ENCODE assay signal across 14 mouse cellular contexts in genomic region chr9:58303115-58303514, GRCm38 (mm10). TPM values are rescaled to one million over a fixed set of nuclear protein-coding genes. Genes with fewer than 3 reads are reported as not detected.
DNase-seq lines count a peak whose midpoint lies in the region; ATAC-seq and TF ChIP-seq lines count a peak whose summit lies in the region.
"Had no signal": no experiment of that assay in that cellular context is flagged by ENCODE, and none has a peak within 500 bp of the region (broad histone marks: within the 10 kb centered on the region; RNA-seq: fewer than 3 reads in every experiment).

No protein-coding gene starts in this region.

- no peak for DNase-seq in gastrocnemius, adult 2 months
- no peak for DNase-seq in gastrocnemius, postnatal 14 days
- no peak for DNase-seq in lung, postnatal 4 days
- DNase-seq in embryo, embryonic 9.5 days (ENCODE audit: extremely low spot score), result no peak
- DNase-seq: cerebellum, adult 11 months; gastrocnemius, postnatal 25 days had no signal

- WGBS in intestine, embryonic 16.5 days, result 59% methylated on average over 5 of the region's 5 CpGs
- 60% methylated on average over 5 of the region's 5 CpGs for WGBS in intestine, postnatal 0 days
- WGBS in lung, embryonic 16.5 days, result 58% methylated on average over 5 of the region's 5 CpGs
- 67% methylated on average over 5 of the region's 5 CpGs for WGBS in stomach, embryonic 15.5 days

- H3K27ac ChIP-seq in gastrocnemius, adult 2 months, result peak overlapping the region; percentile 72
- H3K27ac ChIP-seq in intestine, embryonic 16.5 days (ENCODE audit: low read length), result 0 out of 2 replicates have a peak overlapping the region, but pooled peaks have one; percentile 71
- no peak overlapping the region for H3K27ac ChIP-seq in intestine, postnatal 0 days (ENCODE audit: low read depth, low read length)
- peak overlapping the region; percentile 83 for H3K27ac ChIP-seq in lung, embryonic 16.5 days (ENCODE audit: low read length)
- peak overlapping the region; percentile 49 for H3K27ac ChIP-seq in stomach, embryonic 15.5 days
- H3K27ac ChIP-seq: neural tube, embryonic 12.5 days had no signal

- intact Hi-C loops in gastrocnemius, adult 2 months (cut with DNase I), result no loop called here
- intact Hi-C loops in gastrocnemius, postnatal 14 days (cut with DNase I; ENCODE audit: low total_unique reads), result no loop called here

- no peak overlapping the region for H3K9ac ChIP-seq in intestine, embryonic 16.5 days (ENCODE audit: low read depth, low read length)
- no peak overlapping the region for H3K9ac ChIP-seq in intestine, postnatal 0 days (ENCODE audit: low read depth, low read length)
- no peak overlapping the region for H3K9ac ChIP-seq in lung, embryonic 16.5 days (ENCODE audit: low read length)
- H3K9ac ChIP-seq in stomach, embryonic 15.5 days, result no peak overlapping the region
- H3K9ac ChIP-seq: neural tube, embryonic 12.5 days had no signal

- H3K4me1 ChIP-seq in intestine, embryonic 16.5 days (ENCODE audit: control insufficient read depth, insufficient read depth, low read length), result peaks cover 26% of the 10 kb centered on the region
- no peaks in the 10 kb centered on the region for H3K4me1 ChIP-seq in intestine, postnatal 0 days (replicated peaks; ENCODE audit: control insufficient read depth, insufficient read depth, low read length)
- peaks cover 49% of the 10 kb centered on the region for H3K4me1 ChIP-seq in lung, embryonic 16.5 days (replicated peaks; ENCODE audit: control insufficient read depth, insufficient read depth, low read length)
- H3K4me1 ChIP-seq in stomach, embryonic 15.5 days, result peaks cover 60% of the 10 kb centered on the region

- H3K9me3 ChIP-seq in intestine, embryonic 16.5 days (ENCODE audit: control insufficient read depth, low read length), result no peaks in the 10 kb centered on the region
- no peaks in the 10 kb centered on the region for H3K9me3 ChIP-seq in intestine, postnatal 0 days (ENCODE audit: control insufficient read depth)
- no peaks in the 10 kb centered on the region for H3K9me3 ChIP-seq in lung, embryonic 16.5 days (ENCODE audit: control insufficient read depth, low read length)
- H3K9me3 ChIP-seq in stomach, embryonic 15.5 days, result no peaks in the 10 kb centered on the region
- H3K9me3 ChIP-seq: neural tube, embryonic 12.5 days had no signal

- no peak; the same call in 1 of the 2 replicates for TF ChIP-seq CTCF in gastrocnemius, adult 2 months (IDR thresholded peaks at IDR 0.05)
- no peak for TF ChIP-seq CTCF in intestine, postnatal 0 days (IDR thresholded peaks at IDR 0.05; ENCODE audit: low read depth)

- H3K4me2 ChIP-seq in intestine, embryonic 16.5 days (ENCODE audit: low read depth, low read length), result no peak overlapping the region
- H3K4me2 ChIP-seq in intestine, postnatal 0 days (replicated peaks; ENCODE audit: low read depth), result no peak overlapping the region
- no peak overlapping the region for H3K4me2 ChIP-seq in lung, embryonic 16.5 days (ENCODE audit: low read depth, low read length)
- H3K4me2 ChIP-seq in stomach, embryonic 15.5 days, result no peak overlapping the region
- H3K4me2 ChIP-seq: neural tube, embryonic 12.5 days had no signal

- H3K4me3 ChIP-seq in gastrocnemius, adult 2 months, result peak overlapping the region; percentile 2; the same call in 1 of the 2 replicates
- H3K4me3 ChIP-seq in intestine, embryonic 16.5 days (ENCODE audit: low read length), result no peak overlapping the region
- H3K4me3 ChIP-seq in intestine, postnatal 0 days (ENCODE audit: low read depth, low read length), result no peak overlapping the region
- no peak overlapping the region for H3K4me3 ChIP-seq in lung, embryonic 16.5 days (ENCODE audit: low read length)
- no peak overlapping the region for H3K4me3 ChIP-seq in stomach, embryonic 15.5 days (replicated peaks)
- H3K4me3 ChIP-seq: neural tube, embryonic 12.5 days had no signal

- no peak for ATAC-seq in intestine, embryonic 16.5 days
- no peak for ATAC-seq in intestine, postnatal 0 days
- peak; percentile 8; the same call in 1 of the 2 replicates for ATAC-seq in lung, embryonic 16.5 days (ENCODE audit: low read depth)
- ATAC-seq in stomach, embryonic 15.5 days (ENCODE audit: insufficient read depth, low FRiP score, low read depth), result no peak
- ATAC-seq: forebrain, embryonic 16.5 days; Patski had no signal

- H3K36me3 ChIP-seq in intestine, embryonic 16.5 days (ENCODE audit: control insufficient read depth, insufficient read depth, low read length), result no peaks in the 10 kb centered on the region
- H3K36me3 ChIP-seq in intestine, postnatal 0 days (ENCODE audit: control insufficient read depth, insufficient read depth), result no peaks in the 10 kb centered on the region
- H3K36me3 ChIP-seq in lung, embryonic 16.5 days (ENCODE audit: control insufficient read depth, insufficient read depth, low read length), result no peaks in the 10 kb centered on the region
- H3K36me3 ChIP-seq in stomach, embryonic 15.5 days, result no peaks in the 10 kb centered on the region
- H3K36me3 ChIP-seq: neural tube, embryonic 12.5 days had no signal

- H3K27me3 ChIP-seq in intestine, embryonic 16.5 days (replicated peaks; ENCODE audit: control insufficient read depth, insufficient read depth, low read length), result no peaks in the 10 kb centered on the region
- no peaks in the 10 kb centered on the region for H3K27me3 ChIP-seq in intestine, postnatal 0 days (replicated peaks; ENCODE audit: control insufficient read depth, insufficient read depth, low read length)
- no peaks in the 10 kb centered on the region for H3K27me3 ChIP-seq in lung, embryonic 16.5 days (ENCODE audit: control insufficient read depth, insufficient read depth, low read depth, low read length)
- no peaks in the 10 kb centered on the region for H3K27me3 ChIP-seq in stomach, embryonic 15.5 days (replicated peaks)
- H3K27me3 ChIP-seq: neural tube, embryonic 12.5 days; Patski had no signal

RNA-seq across cellular contexts. Expression of gene Loxl1, which starts 9.9 kb away (rescaled TPM):
- total RNA-seq in gastrocnemius, adult 2 months (2021), result 10 to 100 TPM; 10.6 to 17.9 TPM
- 10 to 100 TPM; 29.2 to 46.7 TPM for total RNA-seq in gastrocnemius, postnatal 14 days (2021)
- 19.1 and 24.5 TPM in 2 replicates for polyA plus RNA-seq in intestine, embryonic 16.5 days (2015; fragmentation: Nextera tagmentation; extraction: Ambion mirVana)
- 21.6 and 23.8 TPM in 2 replicates for polyA plus RNA-seq in intestine, postnatal 0 days (2015; fragmentation: Nextera tagmentation; extraction: Ambion mirVana)
- 38.6 and 42.4 TPM in 2 replicates for polyA plus RNA-seq in lung, embryonic 16.5 days (2015; fragmentation: Nextera tagmentation; extraction: Ambion mirVana)
- 42.1 and 49.2 TPM in 2 replicates for polyA plus RNA-seq in stomach, embryonic 15.5 days (2015; fragmentation: Nextera tagmentation; extraction: Ambion mirVana)
- total RNA-seq: megakaryocyte progenitor cell, adult 5-6 weeks had no signal

RNA-seq across cellular contexts. Expression of gene Stoml1, which starts 50.2 kb away (rescaled TPM):
- total RNA-seq in gastrocnemius, adult 2 months (2021), result 1 to 10 TPM; 6.8 to 7.3 TPM
- total RNA-seq in gastrocnemius, postnatal 14 days (2021), result 1 to 10 TPM; 7.0 to 8.7 TPM
- polyA plus RNA-seq in intestine, embryonic 16.5 days (2015; fragmentation: Nextera tagmentation; extraction: Ambion mirVana), result 21.1 and 22.4 TPM in 2 replicates
- 15.0 and 15.9 TPM in 2 replicates for polyA plus RNA-seq in intestine, postnatal 0 days (2015; fragmentation: Nextera tagmentation; extraction: Ambion mirVana)
- polyA plus RNA-seq in lung, embryonic 16.5 days (2015; fragmentation: Nextera tagmentation; extraction: Ambion mirVana), result 28.7 and 28.8 TPM in 2 replicates
- 24.1 and 30.0 TPM in 2 replicates for polyA plus RNA-seq in stomach, embryonic 15.5 days (2015; fragmentation: Nextera tagmentation; extraction: Ambion mirVana)

RNA-seq across cellular contexts. Expression of gene Pml, which starts 53.5 kb away (rescaled TPM):
- total RNA-seq in gastrocnemius, adult 2 months (2021), result 1 to 10 TPM; 4.1 to 4.5 TPM
- 1 to 10 TPM; 5.2 to 7.5 TPM for total RNA-seq in gastrocnemius, postnatal 14 days (2021)
- 12.4 and 13.7 TPM in 2 replicates for polyA plus RNA-seq in intestine, embryonic 16.5 days (2015; fragmentation: Nextera tagmentation; extraction: Ambion mirVana)
- polyA plus RNA-seq in intestine, postnatal 0 days (2015; fragmentation: Nextera tagmentation; extraction: Ambion mirVana), result 5.3 and 7.1 TPM in 2 replicates
- polyA plus RNA-seq in lung, embryonic 16.5 days (2015; fragmentation: Nextera tagmentation; extraction: Ambion mirVana), result 20.4 and 21.6 TPM in 2 replicates
- polyA plus RNA-seq in stomach, embryonic 15.5 days (2015; fragmentation: Nextera tagmentation; extraction: Ambion mirVana), result 15.5 and 19.6 TPM in 2 replicates
